Mouse (Mus musculus) layer of hippocampus, postnatal 25 days (tissue): Measurements from ENCODE around the gene Gm15446. TPM values are rescaled to one million over a fixed set of nuclear protein-coding genes. Genes with fewer than 3 reads are reported as not detected.
"Not testable (repeated sequence)": the region's sequence is repeated elsewhere in the genome, so short reads cannot be mapped to it uniquely, and the experiment has no call there.

ENCODE experiments used
- DNase-seq, 2 experiments: peaks; one replicate each; pipeline ENCODE4 v3.0.0; 2022; ENCODE audit warnings: mixed read lengths in 2 of 2, low spot score in 1 of 2; ENCODE audit errors: extremely low spot score in 1 of 2
- total RNA-seq, 2 experiments: library from RNA; stranded (reverse); gene quantifications; 2 replicates each; pipeline ENCODE4 v1.2.3; 2021

Gene Gm15446
- total RNA-seq = 10 to 100 TPM; 34.0 to 41.2 TPM

GRCm38 (mm10) chr5:109923261-109924071 is at the start of gene Gm15446:
TSS of gene Gm15446 (plus strand) at chr5:109923400.
- peak; percentile 74 to 77 for DNase-seq

GRCm38 (mm10) chr5:109924129-109924528 is 929 bp downstream of the Gm15446 start:
- not testable (repeated sequence) for DNase-seq

- no peak for DNase-seq
These were observed 1.7 kb downstream of the Gm15446 start for GRCm38 (mm10) chr5:109924936-109925335.

- DNase-seq = no peak
These were observed 27.1 kb downstream of the Gm15446 start for GRCm38 (mm10) chr5:109950281-109950680.

- not testable (repeated sequence) for DNase-seq
These were observed 57.5 kb downstream of the Gm15446 start for GRCm38 (mm10) chr5:109980743-109981142.

Other genes with a start within 250 kb of the Gm15446 start
- gene 5430403G16Rik, start 232.4 kb upstream of the Gm15446 start, total RNA-seq = 1 to 10 TPM; 2.3 TPM
- 1 to 10 TPM; 3.2 to 3.3 TPM for gene 4930522L14Rik, start 171.5 kb upstream of the Gm15446 start, total RNA-seq
- 10 to 100 TPM; 46.9 to 62.7 TPM for gene Zfp932, start 73.1 kb downstream of the Gm15446 start, total RNA-seq
- 10 to 100 TPM in 1 of 2 experiments, 1 to 10 TPM in 1; 7.8 to 13.0 TPM for gene Gm17655, start 149.1 kb downstream of the Gm15446 start, total RNA-seq
- gene Gm35315, start 171.0 kb downstream of the Gm15446 start, total RNA-seq = under 1 TPM; 0.56 to 0.76 TPM
- 1 to 10 TPM; 4.4 to 4.7 TPM for gene Plcxd1, start 176.6 kb downstream of the Gm15446 start, total RNA-seq
- 10 to 100 TPM; 69.3 to 91.5 TPM for gene Gtpbp6, start 184.8 kb downstream of the Gm15446 start, total RNA-seq
- 10 to 100 TPM; 15.4 to 17.0 TPM for gene Zfp605, start 186.7 kb downstream of the Gm15446 start, total RNA-seq
- 10 to 100 TPM; 46.5 to 61.0 TPM for gene Chfr, start 212.4 kb downstream of the Gm15446 start, total RNA-seq